Mouse (Mus musculus) brain, embryonic 14.5 days (tissue): ENCODE data around the gene Zfp354c.

Experiments
- CTCF ChIP-seq: fragments of 200-500 bp; IDR thresholded peaks from 2 replicates; pipeline ENCODE4 v1.5.1; 2012; ENCODE audit warnings: inconsistent platforms, mild to moderate bottlenecking, moderate library complexity, borderline replicate concordance; ENCODE audit not compliant: insufficient read depth, insufficient read length; ENCODE audit errors: extremely low read depth
- POLR2A ChIP-seq: fragments of 200-500 bp; IDR thresholded peaks from 2 replicates; pipeline ENCODE4 v1.6.1; 2012; ENCODE audit warnings: mild to moderate bottlenecking, inconsistent platforms, borderline replicate concordance; ENCODE audit not compliant: poor library complexity, insufficient read depth, insufficient read length, severe bottlenecking; ENCODE audit errors: extremely low read depth

- TF ChIP-seq POLR2A = no peak
- no peak for TF ChIP-seq CTCF
These were observed 13.3 kb downstream of the Zfp354c start for GRCm38 (mm10) chr11:50814233-50814632.
